9 mouse cellular contexts compared by ENCODE assay signal in the genomic region with DNA sequence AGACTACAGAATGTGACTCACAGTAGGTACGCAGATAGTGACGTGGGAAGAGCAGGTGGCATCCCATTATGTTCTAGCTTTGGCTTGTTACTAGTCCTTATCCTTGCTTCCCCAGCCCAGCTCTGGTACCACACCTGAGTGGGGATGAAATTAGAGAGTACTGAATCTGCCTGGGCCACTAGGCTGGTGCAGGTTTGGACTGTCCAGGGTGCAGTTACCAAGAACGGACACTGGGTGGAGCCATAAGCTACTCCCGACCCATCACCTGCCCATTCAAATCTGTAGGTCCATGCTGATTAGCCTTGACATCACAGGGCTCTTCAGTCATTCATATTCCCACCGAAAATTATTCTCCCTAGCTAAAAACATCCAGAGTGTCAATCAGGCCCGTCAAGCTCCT. TPM values are rescaled to one million over a fixed set of nuclear protein-coding genes. Genes with fewer than 3 reads are reported as not detected.
A peak's percentile ranks its signal among the peaks of the same experiment; 100 is the strongest.
DNase-seq lines count a peak whose midpoint lies in the region; ATAC-seq and TF ChIP-seq lines count a peak whose summit lies in the region.
"Had no signal": no experiment of that assay in that cellular context is flagged by ENCODE, and none has a peak within 500 bp of the region (broad histone marks: within the 10 kb centered on the region; RNA-seq: fewer than 3 reads in every experiment).

No protein-coding gene starts in this region.

- H3K4me3 ChIP-seq in hindbrain, embryonic 16.5 days (ENCODE audit: low read length), result no peak overlapping the region
- no peak overlapping the region for H3K4me3 ChIP-seq in hindbrain, embryonic 10.5 days
- H3K4me3 ChIP-seq in G1E (ENCODE audit: low read depth, low read length), result no peak overlapping the region
- no peak overlapping the region for H3K4me3 ChIP-seq in embryonic facial prominence, embryonic 10.5 days
- H3K4me3 ChIP-seq: liver, embryonic 15.5 days had no signal

- peaks cover 10% of the 10 kb centered on the region for H3K4me1 ChIP-seq in hindbrain, embryonic 16.5 days (ENCODE audit: control insufficient read depth, insufficient read depth, low read depth, low read length)
- H3K4me1 ChIP-seq in hindbrain, embryonic 10.5 days (replicated peaks), result peaks cover 15% of the 10 kb centered on the region
- peaks cover 40% of the 10 kb centered on the region for H3K4me1 ChIP-seq in G1E (ENCODE audit: insufficient read depth, low read depth, low read length)
- peaks cover 15% of the 10 kb centered on the region for H3K4me1 ChIP-seq in embryonic facial prominence, embryonic 10.5 days

- H3K9me3 ChIP-seq in hindbrain, embryonic 16.5 days (ENCODE audit: control insufficient read depth, low read length), result no peaks in the 10 kb centered on the region
- H3K9me3 ChIP-seq in hindbrain, embryonic 10.5 days, result no peaks in the 10 kb centered on the region
- no peaks in the 10 kb centered on the region; the same call in 1 of the 2 replicates for H3K9me3 ChIP-seq in G1E (replicated peaks)
- no peaks in the 10 kb centered on the region for H3K9me3 ChIP-seq in embryonic facial prominence, embryonic 10.5 days
- H3K9me3 ChIP-seq: liver, embryonic 15.5 days had no signal

- TF ChIP-seq CTCF in G1E (IDR thresholded peaks at IDR 0.05; ENCODE audit: low read depth, low read length), result peak; percentile 96

- 32% methylated on average over 6 of the region's 6 CpGs for WGBS in hindbrain, embryonic 16.5 days
- WGBS in hindbrain, embryonic 10.5 days, result 30% methylated on average over 6 of the region's 6 CpGs
- WGBS in embryonic facial prominence, embryonic 10.5 days, result 33% methylated on average over 6 of the region's 6 CpGs

- H3K4me2 ChIP-seq in hindbrain, embryonic 16.5 days (ENCODE audit: low read length), result no peak overlapping the region
- H3K4me2 ChIP-seq: liver, embryonic 15.5 days had no signal

- ATAC-seq in hindbrain, embryonic 16.5 days, result peak; percentile 14; the same call in 1 of the 2 replicates
- ATAC-seq in G1E (ENCODE audit: extremely low read depth, insufficient number of reproducible peaks, low FRiP score, poor library complexity, severe bottlenecking), result no peak

- H3K27me3 ChIP-seq in hindbrain, embryonic 16.5 days (replicated peaks; ENCODE audit: control insufficient read depth, insufficient read depth, low read length), result peaks cover 10% of the 10 kb centered on the region
- H3K27me3 ChIP-seq in hindbrain, embryonic 10.5 days (ENCODE audit: insufficient read depth, poor library complexity, severe bottlenecking), result peaks cover 78% of the 10 kb centered on the region
- H3K27me3 ChIP-seq in G1E (ENCODE audit: insufficient read depth, low read length), result peaks cover 3% of the 10 kb centered on the region; the same call in 1 of the 2 replicates
- peaks cover 77% of the 10 kb centered on the region for H3K27me3 ChIP-seq in embryonic facial prominence, embryonic 10.5 days (replicated peaks; ENCODE audit: low read depth, poor library complexity, severe bottlenecking)

- no peak for DNase-seq in hindbrain, embryonic 10.5 days (ENCODE audit: low spot score)
- DNase-seq in B cell, adult 2 months, result peak; percentile 75 to 76
- DNase-seq in G1E (ENCODE audit: low spot score), result no peak
- DNase-seq in embryonic facial prominence, embryonic 10.5 days (ENCODE audit: low spot score), result peak; percentile 64
- peak; percentile 63 for DNase-seq in lung, postnatal 10 days
- DNase-seq in layer of hippocampus, adult 9-11 months, result no peak
- DNase-seq in gastrocnemius, adult 8-10 months (ENCODE audit: low spot score in 2 of 2), result no peak

- no peaks in the 10 kb centered on the region for H3K36me3 ChIP-seq in hindbrain, embryonic 16.5 days (ENCODE audit: control insufficient read depth, insufficient read depth, low read length)
- no peaks in the 10 kb centered on the region for H3K36me3 ChIP-seq in hindbrain, embryonic 10.5 days
- H3K36me3 ChIP-seq in G1E (replicated peaks), result peaks cover 19% of the 10 kb centered on the region
- no peaks in the 10 kb centered on the region for H3K36me3 ChIP-seq in embryonic facial prominence, embryonic 10.5 days (replicated peaks)
- H3K36me3 ChIP-seq: liver, embryonic 15.5 days had no signal

- H3K27ac ChIP-seq in hindbrain, embryonic 16.5 days (ENCODE audit: low read depth, low read length), result no peak overlapping the region
- H3K27ac ChIP-seq in hindbrain, embryonic 10.5 days, result no peak overlapping the region
- H3K27ac ChIP-seq in embryonic facial prominence, embryonic 10.5 days (replicated peaks), result no peak overlapping the region
- H3K27ac ChIP-seq: liver, embryonic 15.5 days had no signal

- no peak overlapping the region for H3K9ac ChIP-seq in hindbrain, embryonic 16.5 days (ENCODE audit: low read depth, low read length)
- H3K9ac ChIP-seq: liver, embryonic 15.5 days had no signal

RNA-seq across cellular contexts. Expression of gene Espn, which starts 11.7 kb away (rescaled TPM):
- polyA plus RNA-seq in hindbrain, embryonic 16.5 days (2015; fragmentation: Nextera tagmentation; extraction: Ambion mirVana), result 0.34 and 0.46 TPM in 2 replicates
- polyA plus RNA-seq in hindbrain, embryonic 10.5 days (2016; fragmentation: Nextera tagmentation; extraction: Ambion mirVana), result 1.6 and 6.5 TPM in 2 replicates
- total RNA-seq in G1E (2014; fragmentation: Nextera tagmentation) (9.3 and 16.4 TPM in 2 replicates), G1E (2017) (4.2 and 4.3 TPM in 2 replicates)
- polyA plus RNA-seq in G1E (2012), result 48.0 and 61.7 TPM in 2 replicates
- 7.5 and 10.3 TPM in 2 replicates for polyA plus RNA-seq in embryonic facial prominence, embryonic 10.5 days (2016; fragmentation: Nextera tagmentation; extraction: Ambion mirVana)
- under 1 TPM; 0.11 to 0.48 (median 0.28) TPM for total RNA-seq in gastrocnemius, adult 8-10 months (2022)

RNA-seq across cellular contexts. Expression of gene Hes2, which starts 18.2 kb away (rescaled TPM):
- not detected in 2 replicates for polyA plus RNA-seq in hindbrain, embryonic 16.5 days (2015; fragmentation: Nextera tagmentation; extraction: Ambion mirVana)
- 4.2 and 4.7 TPM in 2 replicates for polyA plus RNA-seq in hindbrain, embryonic 10.5 days (2016; fragmentation: Nextera tagmentation; extraction: Ambion mirVana)
- total RNA-seq in G1E (2014; fragmentation: Nextera tagmentation), result not detected in 2 replicates
- 0.33 and 0.46 TPM in 2 replicates for total RNA-seq in G1E (2017)
- 0.04 and 0.18 TPM in 2 replicates for polyA plus RNA-seq in G1E (2012)
- polyA plus RNA-seq in embryonic facial prominence, embryonic 10.5 days (2016; fragmentation: Nextera tagmentation; extraction: Ambion mirVana), result 0.11 and 1.0 TPM in 2 replicates
- total RNA-seq in gastrocnemius, adult 8-10 months (2022), result not detected
- polyA plus RNA-seq: liver, embryonic 15.5 days had no signal

RNA-seq across cellular contexts. Expression of gene Tnfrsf25, which starts 24.7 kb away (rescaled TPM):
- polyA plus RNA-seq in hindbrain, embryonic 16.5 days (2015; fragmentation: Nextera tagmentation; extraction: Ambion mirVana), result 0.80 and 1.1 TPM in 2 replicates
- polyA plus RNA-seq in hindbrain, embryonic 10.5 days (2016; fragmentation: Nextera tagmentation; extraction: Ambion mirVana), result 0.70 and 0.82 TPM in 2 replicates
- total RNA-seq in G1E (2014; fragmentation: Nextera tagmentation) (not detected in 2 replicates), G1E (2017) (0.29 TPM in 1 of 2 replicates, not detected in the other)
- polyA plus RNA-seq in G1E (2012), result not detected in 2 replicates
- polyA plus RNA-seq in embryonic facial prominence, embryonic 10.5 days (2016; fragmentation: Nextera tagmentation; extraction: Ambion mirVana), result 1.0 and 1.3 TPM in 2 replicates
- total RNA-seq in gastrocnemius, adult 8-10 months (2022), result under 1 TPM in 3 of 4 experiments, not detected in 1; 0.40 to 0.90 (median 0.85) TPM

RNA-seq across cellular contexts. Expression of gene Acot7, which starts 37.5 kb away (rescaled TPM):
- 478 and 542 TPM in 2 replicates for polyA plus RNA-seq in hindbrain, embryonic 16.5 days (2015; fragmentation: Nextera tagmentation; extraction: Ambion mirVana)
- 90.0 and 118 TPM in 2 replicates for polyA plus RNA-seq in hindbrain, embryonic 10.5 days (2016; fragmentation: Nextera tagmentation; extraction: Ambion mirVana)
- total RNA-seq in G1E (2014; fragmentation: Nextera tagmentation) (17.1 and 22.1 TPM in 2 replicates), G1E (2017) (17.6 and 18.6 TPM in 2 replicates)
- 46.2 and 51.1 TPM in 2 replicates for polyA plus RNA-seq in G1E (2012)
- polyA plus RNA-seq in embryonic facial prominence, embryonic 10.5 days (2016; fragmentation: Nextera tagmentation; extraction: Ambion mirVana), result 51.8 and 55.5 TPM in 2 replicates
- 10 to 100 TPM; 13.8 to 15.9 (median 15.1) TPM for total RNA-seq in gastrocnemius, adult 8-10 months (2022)

Comparison
In these comparisons a context has a peak if more than half of its experiments do, and no peak if none do; other contexts are left out.
1. DNase-seq: peak in B cell, adult 2 months (2 of 2), embryonic facial prominence, embryonic 10.5 days (single experiment) and lung, postnatal 10 days (single experiment); none in hindbrain, embryonic 10.5 days (single experiment), G1E (single experiment), layer of hippocampus, adult 9-11 months (single experiment) and gastrocnemius, adult 8-10 months (0 of 2).